Mouse (Mus musculus) central nervous system, embryonic 11.5 days (tissue): ENCODE measurements around the gene Vmn1r201. TPM values are rescaled to one million over a fixed set of nuclear protein-coding genes. Genes with fewer than 3 reads are reported as not detected.

Experiments used
- polyA plus RNA-seq: library from polyadenylated mRNA; depleted of rRNA; stranded (reverse); fragments of >200 nt; gene quantifications from 2 replicates; pipeline ENCODE4 v1.2.3, GENCODE M21; 2012; rRNA removed

Vmn1r201 gene
- polyA plus RNA-seq: not detected in 2 replicates

GRCm38 (mm10) chr13:22471623-22472022 is at the start of gene Vmn1r201:
Gene Vmn1r201 (plus strand): TSS chr13:22471923.

GRCm38 (mm10) chr13:22505281-22505680 is 33.6 kb downstream of the Vmn1r201 start, which contains the start of gene Vmn1r202:
Gene Vmn1r202 (minus strand): TSS chr13:22505381.

GRCm38 (mm10) chr13:22517814-22518213 is 46.1 kb downstream of the Vmn1r201 start, which contains the start of gene Vmn1r203:
Gene Vmn1r203 (plus strand): TSS chr13:22518114.

Other genes starting within 250 kb of the Vmn1r201 start
- not detected in 2 replicates for gene Vmn1r193, start 248.8 kb upstream of the Vmn1r201 start, polyA plus RNA-seq
- gene Vmn1r194, start 227.7 kb upstream of the Vmn1r201 start, polyA plus RNA-seq: not detected in 2 replicates
- gene Vmn1r195, start 201.4 kb upstream of the Vmn1r201 start, polyA plus RNA-seq: not detected in 2 replicates
- not detected in 2 replicates for gene Vmn1r196, start 182.0 kb upstream of the Vmn1r201 start, polyA plus RNA-seq
- gene Vmn1r197, start 147.3 kb upstream of the Vmn1r201 start, polyA plus RNA-seq: not detected in 2 replicates
- gene Vmn1r198, start 121.6 kb upstream of the Vmn1r201 start, polyA plus RNA-seq: not detected in 2 replicates
- gene Vmn1r199, start 92.1 kb upstream of the Vmn1r201 start, polyA plus RNA-seq: not detected in 2 replicates
- gene Vmn1r200, start 81.5 kb upstream of the Vmn1r201 start, polyA plus RNA-seq: not detected in 2 replicates
- gene Vmn1r202, start 33.5 kb downstream of the Vmn1r201 start, polyA plus RNA-seq: not detected in 2 replicates
- not detected in 2 replicates for gene Vmn1r203, start 46.2 kb downstream of the Vmn1r201 start, polyA plus RNA-seq
- not detected in 2 replicates for gene Vmn1r204, start 81.3 kb downstream of the Vmn1r201 start, polyA plus RNA-seq
- gene Vmn1r205, start 121.1 kb downstream of the Vmn1r201 start, polyA plus RNA-seq: not detected in 2 replicates
- gene Vmn1r206, start 152.3 kb downstream of the Vmn1r201 start, polyA plus RNA-seq: not detected in 2 replicates